Mouse (Mus musculus): ENCODE measurements at regions not wholly inside any gene's neighbourhood (a gene's known extent, or its start where the extent isn't known, plus 50 kb on each side); places are given as distances from the start of the nearest gene placed in this dataset.

DNA sequence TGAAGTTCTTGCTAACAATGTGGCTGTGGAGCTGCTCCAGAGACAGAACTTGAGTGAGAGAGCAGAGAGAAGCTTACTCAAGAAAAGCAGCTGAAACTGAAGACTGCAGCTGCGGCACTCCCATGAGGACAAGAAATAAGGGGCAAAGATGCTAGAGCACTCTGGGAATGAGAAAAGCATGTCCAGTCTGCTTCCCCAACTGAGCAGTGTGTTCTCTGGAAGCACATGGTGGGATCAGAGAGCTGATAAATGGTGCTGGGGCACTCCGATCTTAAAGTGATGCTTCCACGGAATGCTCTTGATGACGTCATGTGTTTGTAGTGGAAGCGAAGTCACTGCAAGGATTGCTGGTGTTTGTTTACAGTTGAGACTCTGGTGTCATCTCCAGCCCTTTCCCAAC, 186.1 kb upstream of the Phactr1 start:
- intact Hi-C loops (cut with DNase I) = no loop called here
- DNase-seq (ENCODE audit: low spot score) = peak; percentile 6

DNA sequence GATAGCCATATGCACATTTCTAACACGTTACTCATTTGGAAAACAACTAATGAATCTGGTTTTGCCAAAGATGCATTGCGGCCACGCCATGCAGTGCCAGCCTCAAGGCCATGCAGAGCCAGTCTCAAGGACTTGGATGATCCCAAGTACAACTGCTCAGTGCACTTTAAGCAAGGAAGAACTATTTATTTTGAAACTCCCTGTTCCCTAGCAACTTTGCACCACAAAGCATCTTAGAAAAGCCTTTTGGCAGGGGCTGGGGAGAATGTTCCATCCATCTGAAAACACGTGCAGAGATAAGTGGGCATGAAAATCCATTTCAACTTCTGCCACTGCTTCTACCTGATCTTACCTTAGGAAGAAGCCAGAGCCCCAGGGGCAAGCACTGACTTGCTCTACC, 182.1 kb upstream of the Phactr1 start:
- intact Hi-C loops (cut with DNase I) = no loop called here
- peak; percentile 2 for DNase-seq (ENCODE audit: low spot score)

DNA sequence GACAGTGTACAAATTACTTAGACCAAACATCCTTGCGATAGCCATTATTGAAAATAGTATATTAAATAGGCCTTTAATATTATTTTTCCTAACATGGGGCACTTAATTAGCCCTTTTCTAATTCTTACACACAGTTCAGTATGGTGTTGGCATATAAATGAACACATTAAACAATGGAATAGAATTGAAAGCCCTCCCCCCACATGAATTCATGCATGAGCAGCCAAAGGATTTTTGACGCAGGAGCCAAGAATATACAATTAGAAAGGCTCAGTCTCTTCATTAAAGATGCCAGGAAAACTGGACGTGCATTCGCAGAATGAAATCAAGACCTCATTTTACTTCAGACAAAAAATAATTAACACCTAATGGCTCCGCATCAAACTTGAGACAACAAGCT, 172.9 kb upstream of the Phactr1 start:
- no peak for DNase-seq (ENCODE audit: low spot score)
- intact Hi-C loops (cut with DNase I) = no loop called here

DNA sequence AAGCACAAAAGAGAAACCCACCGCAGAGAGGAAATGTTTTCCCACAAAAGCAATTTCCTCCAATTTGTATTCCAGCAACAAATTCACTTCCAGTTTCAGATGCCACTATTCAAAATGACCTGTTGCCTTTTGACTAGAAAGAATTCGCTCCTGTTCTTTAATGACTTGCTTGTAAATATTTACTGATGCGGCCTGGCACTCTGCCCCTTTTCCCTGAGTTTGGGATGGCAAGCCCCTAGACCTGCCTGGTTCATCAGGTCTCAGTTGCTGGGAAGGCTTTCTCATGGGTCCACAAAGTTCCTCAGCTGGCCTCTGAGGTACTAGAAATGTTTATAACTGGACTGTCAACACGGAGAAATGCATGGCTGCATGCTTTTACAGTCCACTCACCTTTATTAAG, 161.7 kb upstream of the Phactr1 start:
- intact Hi-C loops (cut with DNase I) = no loop called here
- no peak for DNase-seq (ENCODE audit: low spot score)

DNA sequence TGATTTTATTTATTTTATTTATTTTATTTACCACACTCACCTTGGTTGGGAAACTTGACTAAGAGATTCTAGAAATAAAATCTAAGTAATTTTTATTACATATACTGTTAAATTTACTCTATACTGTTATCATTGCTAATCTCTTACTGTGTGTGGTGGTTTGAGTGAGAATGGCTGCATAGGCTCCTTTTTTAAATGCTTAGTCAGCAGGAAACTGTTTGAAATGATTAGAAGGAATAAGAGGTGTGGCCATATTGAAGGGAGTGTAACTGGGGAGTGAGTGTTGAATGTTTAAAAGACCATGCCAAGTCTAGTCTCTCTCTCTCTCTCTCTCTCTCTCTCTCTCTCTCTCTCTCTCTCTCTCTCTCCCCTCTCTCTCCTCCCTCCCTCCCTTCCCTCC, 157.9 kb upstream of the Phactr1 start:
- DNase-seq (ENCODE audit: low spot score) = no peak
- intact Hi-C loops (cut with DNase I) = no loop called here

DNA sequence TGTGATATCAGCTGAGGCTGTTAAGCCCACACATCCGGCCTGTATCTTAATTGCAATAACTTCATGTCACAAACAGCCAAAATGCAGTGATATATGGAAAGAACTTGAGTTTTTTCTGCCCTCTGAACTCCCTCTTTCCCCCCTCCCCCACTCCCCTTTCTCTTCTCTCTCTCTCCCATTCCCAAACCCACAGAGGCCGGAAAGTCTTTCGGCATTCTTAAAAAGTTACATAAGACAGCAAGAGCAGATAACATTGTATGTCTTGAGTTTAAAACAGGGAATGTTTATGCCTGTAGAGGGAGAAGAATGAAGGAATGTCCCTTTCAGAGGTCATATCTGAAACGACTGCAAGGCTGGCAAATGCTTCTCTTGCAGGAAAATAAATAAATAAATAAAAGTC, 154.3 kb upstream of the Phactr1 start:
- intact Hi-C loops (cut with DNase I) = no loop called here
- DNase-seq (ENCODE audit: low spot score) = no peak

DNA sequence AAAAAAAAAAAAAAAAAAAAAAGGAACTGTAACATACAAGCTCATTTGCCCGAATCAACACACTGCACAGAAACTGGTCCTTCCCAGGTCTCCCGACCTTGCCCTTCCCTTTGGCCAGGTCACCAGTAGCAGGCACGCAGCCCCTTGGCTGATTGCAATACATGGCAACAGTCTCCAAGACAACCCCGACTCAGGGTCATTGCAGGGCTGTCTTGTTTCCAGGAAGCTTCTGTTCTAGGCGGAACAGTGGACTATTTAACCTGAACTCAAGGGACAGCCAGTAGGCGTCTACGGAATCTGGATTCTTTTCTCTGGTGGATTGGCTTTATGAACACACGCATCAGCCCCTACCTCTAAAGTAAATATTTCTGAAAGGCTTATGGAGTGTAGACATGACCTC, 153.5 kb upstream of the Phactr1 start:
- intact Hi-C loops (cut with DNase I) = no loop called here
- peak; percentile 62 for DNase-seq (ENCODE audit: low spot score)

DNA sequence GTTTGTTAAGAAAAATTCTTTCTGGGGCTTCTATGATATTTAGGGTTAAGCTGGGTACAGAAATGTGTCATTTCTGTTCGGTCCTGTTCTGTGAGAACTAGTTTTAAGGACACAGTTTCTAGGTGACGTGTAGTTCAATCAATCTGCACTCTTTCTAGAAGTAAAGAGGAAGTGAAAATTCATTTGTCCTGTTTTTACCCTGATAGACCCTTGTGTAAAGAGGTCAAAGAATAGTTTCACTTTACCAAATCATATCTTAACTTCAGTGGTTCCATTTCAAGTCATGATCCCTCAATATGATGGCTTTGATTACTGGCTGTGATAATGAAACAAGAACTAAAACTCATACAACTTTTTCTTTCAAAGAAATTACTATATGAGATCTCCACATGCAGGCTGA, 152.3 kb upstream of the Phactr1 start:
- no peak for DNase-seq (ENCODE audit: low spot score)
- intact Hi-C loops (cut with DNase I) = no loop called here

DNA sequence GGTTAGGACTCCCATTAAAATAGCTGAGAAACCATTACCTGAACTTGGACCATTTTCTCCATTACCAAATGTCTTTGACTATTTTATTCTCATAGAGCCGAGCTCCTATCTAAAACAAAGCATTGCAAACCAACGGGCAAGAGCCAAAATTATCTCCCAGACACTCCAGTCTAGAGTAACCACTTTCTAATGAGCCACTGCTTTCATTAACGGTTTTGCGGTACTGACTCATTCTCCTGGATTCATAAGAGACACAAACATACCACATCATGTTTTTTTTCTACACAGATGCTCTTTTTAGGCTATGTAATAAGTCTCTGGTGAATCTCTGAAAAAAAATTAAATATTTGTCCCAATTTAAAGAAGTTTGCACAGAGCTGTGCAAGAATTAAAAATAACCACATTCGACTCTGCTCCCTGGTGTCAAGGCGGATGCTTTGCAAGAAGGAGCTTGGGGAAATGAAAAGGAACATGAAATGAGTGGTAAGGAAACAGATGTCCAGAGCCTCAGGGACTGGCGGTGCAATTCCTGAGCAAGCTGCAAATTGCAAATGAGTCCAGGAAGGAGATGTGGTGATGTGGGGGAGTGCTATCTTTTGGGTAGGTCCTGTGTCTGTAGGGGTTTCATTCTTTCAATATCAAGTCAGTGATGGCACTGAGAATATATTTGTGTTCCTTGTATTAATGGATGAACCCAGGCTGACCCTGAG, 143.8 kb upstream of the Phactr1 start:
- peak; percentile 43 for DNase-seq (ENCODE audit: low spot score)
- intact Hi-C loops (cut with DNase I) = no loop called here

DNA sequence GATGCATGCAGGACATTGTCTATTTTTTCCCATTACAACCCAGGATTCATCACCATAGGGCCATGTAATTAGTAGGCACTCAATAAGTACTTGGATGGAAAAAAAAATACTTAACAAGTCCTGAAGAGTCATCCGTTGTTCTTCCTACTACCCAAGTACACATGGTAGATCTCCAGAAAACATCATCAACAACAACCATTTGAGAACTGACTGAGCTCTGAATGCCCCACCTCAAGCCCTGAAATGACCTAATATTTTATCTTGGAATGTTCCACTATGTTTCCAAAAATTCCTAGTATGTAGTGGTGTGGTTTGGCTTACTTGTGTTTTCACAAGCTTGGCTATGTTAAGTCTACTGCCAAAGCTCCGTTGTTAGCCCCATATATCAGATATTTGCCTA, 142.4 kb upstream of the Phactr1 start:
- intact Hi-C loops (cut with DNase I) = no loop called here
- no peak for DNase-seq (ENCODE audit: low spot score)

DNA sequence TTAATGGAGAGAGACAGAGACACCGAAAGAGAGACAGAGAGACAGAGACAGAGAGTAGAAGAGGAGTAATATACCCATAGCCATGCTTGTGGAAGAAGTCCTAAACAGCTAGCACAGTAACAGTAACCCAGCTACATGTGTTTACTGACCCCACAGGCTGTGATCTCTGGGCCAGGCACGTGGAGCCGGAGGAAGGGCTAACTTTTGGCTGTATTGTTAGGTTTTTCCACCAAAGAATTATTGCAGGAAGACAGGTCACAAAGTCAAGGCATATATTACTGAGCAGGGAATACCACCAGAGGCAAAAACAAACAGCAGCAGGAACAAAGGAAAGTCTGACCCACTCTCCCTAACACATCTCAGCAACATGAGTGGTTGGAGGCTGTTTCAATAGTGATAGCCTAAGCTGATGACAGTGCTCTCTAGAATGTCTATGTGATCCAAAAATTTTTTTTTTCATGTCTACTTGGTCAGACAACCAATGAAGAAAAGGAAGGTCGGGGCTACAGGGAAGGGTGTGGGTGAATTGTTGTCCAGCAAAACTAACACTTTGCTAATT, 135.8 kb upstream of the Phactr1 start:
- no peak for DNase-seq (ENCODE audit: low spot score)

DNA sequence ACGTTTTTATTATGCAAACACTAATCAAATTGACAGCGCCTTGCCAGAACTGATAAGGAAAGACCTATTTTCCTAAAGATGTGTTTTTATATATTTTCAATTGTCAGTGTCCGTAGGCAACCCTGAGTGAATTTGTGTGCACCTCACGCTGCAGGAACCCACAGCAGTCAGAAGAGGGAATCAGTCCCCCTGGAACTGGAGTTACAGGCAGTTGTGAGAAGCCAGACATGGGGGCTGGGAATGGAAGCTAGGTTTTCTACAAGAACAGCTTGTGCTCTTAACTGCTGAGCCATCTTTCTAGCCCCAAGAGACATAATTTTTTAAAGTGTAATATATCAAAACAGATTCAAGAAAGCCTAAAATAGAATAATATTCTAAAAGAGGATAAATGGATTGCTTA, 134.0 kb upstream of the Phactr1 start:
- intact Hi-C loops (cut with DNase I) = no loop called here
- DNase-seq (ENCODE audit: low spot score) = no peak

More for the DNA sequence above, 135.8 kb upstream of the Phactr1 start:
- intact Hi-C loops (cut with DNase I) = no loop called here

DNA sequence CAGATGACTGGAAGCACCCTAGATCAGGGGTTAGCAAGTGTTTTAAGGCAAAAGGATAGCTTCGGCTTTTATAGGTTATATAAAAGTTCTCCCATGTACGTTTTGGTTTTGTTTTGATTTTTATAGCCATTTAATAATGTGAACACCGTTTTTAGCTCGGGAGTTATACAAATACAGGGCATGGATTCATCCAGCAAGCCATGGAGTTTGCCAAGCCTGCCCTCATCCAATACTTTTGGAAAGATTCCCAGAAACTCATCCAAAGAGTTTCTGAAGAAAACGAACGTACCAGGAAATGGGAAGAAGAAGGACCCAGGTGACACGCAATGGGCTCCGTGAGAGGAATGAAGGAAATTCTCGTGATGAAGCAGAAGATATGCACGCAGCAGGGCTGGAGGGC, 133.6 kb upstream of the Phactr1 start:
- DNase-seq (ENCODE audit: low spot score) = no peak
- intact Hi-C loops (cut with DNase I) = no loop called here

DNA sequence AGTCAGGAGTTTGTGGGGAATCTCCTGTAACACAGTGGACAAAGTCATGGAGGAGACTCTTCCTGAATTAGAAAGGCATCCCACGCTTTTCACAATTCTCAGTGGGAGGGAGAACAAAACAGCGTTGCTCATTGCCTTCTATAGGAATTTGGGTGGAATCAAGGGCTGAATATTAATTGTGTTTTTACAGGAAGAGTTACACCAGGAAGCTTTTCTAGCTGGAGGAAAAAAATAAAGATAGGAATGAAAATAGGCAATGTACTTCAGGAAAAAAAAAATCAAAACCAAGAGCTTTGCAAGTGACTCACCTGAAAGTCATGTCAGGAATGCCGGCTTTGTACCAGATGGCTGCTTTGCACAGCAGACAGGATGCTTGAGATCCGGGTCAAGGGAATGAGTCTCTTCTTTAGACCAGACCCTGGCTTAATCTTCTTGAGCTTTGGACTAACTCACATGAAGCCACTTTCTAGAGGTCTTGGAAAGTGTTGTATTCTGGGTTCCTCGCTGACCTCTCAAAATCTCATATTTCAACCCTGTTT, 131.3 kb upstream of the Phactr1 start:
- peak; percentile 35 for DNase-seq (ENCODE audit: low spot score)
- intact Hi-C loops (cut with DNase I) = no loop called here

DNA sequence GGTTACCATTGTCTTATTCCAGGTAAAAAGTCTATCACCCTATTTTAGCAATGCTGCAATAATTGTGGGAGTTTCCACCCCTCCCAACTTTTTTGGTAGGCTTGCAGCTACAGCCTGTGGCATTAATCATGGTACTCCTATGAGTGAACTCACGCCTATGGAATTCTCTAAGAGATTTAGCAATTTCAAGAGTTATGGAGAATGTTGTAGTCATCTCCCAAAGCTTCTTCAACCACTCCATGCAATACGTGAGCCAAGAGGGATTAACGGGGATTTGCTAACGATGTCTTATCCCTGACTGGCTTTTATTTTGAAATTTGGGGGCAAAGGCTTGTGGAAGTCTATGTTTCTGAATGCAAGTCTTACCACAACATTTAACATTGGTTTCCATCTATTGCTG, 125.5 kb upstream of the Phactr1 start:
- intact Hi-C loops (cut with DNase I) = no loop called here
- DNase-seq (ENCODE audit: low spot score) = no peak

DNA sequence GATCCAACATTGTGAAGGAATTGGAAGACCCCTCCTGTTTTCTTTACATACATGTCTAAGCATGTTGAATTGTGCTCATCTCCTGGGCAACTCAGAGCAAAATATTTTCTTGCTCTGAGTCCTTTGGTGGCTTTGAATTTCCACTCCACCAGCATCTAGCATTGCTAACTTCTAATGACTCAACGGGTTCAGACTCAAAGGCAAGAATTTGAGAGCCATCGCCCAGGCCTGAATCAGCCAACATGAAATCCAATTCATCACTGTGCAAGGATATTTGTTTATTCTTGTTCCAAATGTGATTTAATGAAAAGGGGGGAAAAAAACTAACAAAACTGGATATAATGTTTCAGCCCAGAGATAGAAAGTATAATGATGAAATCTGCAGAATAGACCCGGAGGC, 121.9 kb upstream of the Phactr1 start:
- intact Hi-C loops (cut with DNase I) = no loop called here
- no peak for DNase-seq (ENCODE audit: low spot score)

DNA sequence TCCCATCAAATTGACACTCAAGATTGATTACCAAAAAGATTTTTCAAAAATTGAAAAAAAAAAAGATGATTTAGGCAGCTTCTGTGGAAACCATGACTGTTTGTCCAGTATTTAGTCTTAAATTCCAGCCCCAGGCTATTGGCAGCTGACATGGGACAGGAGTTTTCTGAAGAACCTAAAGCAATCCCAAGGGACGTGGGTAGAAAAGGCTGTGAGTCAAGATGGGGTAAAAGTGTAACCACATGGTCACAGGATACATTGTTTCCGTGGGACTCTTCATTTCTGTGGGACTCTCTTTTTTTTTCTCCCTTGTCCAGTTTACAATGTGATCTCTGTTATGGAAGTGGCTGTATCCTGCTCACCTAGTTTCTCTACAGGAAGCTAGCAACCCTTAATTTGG, 119.0 kb upstream of the Phactr1 start:
- no peak for DNase-seq (ENCODE audit: low spot score)
- intact Hi-C loops (cut with DNase I) = no loop called here

DNA sequence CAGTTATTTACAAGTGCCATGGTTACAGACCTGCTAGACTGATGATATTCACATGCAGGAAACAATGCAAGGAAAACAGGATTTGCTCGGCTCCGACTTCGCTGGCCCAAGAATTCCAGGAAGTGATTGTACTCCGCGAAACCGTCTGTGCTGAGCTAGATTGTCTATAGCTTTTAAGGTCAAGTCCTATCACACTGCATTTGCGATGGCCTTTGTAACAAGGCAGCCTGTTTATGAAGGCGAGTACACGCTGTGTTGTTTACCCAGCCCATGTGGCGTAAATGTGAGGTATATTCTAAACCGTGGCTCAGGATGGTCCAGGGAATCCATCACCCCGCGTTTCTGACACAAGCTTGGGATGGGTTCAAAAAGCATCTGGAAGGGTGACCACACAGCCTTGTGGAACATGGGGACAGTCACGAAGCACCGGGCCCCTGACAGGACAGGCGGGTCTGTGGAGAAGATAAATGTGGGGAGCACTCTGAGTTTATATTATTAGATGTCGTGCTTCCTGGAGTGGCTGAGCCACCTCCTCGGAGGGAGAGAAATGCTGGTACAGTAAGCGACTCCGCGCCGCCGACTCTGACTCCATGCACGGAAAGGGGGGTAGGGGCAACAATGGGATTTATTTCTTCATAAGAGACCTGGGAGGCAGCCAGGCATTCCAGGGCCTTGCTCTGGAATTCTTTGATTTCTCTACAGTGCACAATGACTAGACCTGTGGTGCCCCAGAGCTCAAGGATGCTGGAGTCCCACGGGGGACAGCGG, 114.9 kb upstream of the Phactr1 start:
- DNase-seq (ENCODE audit: low spot score) = no peak
- intact Hi-C loops (cut with DNase I) = no loop called here

DNA sequence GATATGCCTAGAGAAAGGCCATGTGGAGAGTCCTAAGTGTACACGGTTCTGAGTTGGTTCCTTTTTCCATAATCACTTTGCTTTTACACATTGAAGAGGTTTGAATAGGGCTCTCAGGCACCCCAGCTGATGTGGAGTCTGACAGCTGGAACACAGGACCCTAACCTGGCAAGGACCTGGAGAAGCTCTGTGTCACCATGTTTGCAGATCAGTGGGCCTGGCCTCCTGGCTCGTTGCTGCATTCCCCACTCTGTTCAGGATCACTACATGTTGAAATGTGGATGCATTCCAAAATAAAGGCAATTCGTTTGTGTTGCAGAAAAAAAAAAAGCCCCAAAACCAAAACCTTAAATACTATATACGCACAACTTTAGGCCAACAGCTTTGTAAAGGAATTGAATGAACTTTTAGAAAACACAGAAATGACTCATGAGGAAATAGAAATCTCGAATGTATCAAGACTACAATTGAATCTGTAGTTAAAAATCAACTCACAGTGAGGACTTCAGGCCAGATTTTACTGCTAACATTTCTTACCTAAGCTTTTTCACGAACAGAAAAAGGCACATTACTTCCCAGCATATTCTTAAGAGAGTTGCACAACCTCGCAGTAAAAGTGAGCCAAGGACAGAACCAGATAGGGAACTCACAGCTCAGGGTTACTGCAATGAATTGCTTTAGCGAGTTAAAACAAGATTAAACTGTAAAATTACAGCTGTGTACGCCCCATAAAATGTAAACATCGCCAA, 109.6 kb upstream of the Phactr1 start:
- intact Hi-C loops (cut with DNase I) = no loop called here
- no peak for DNase-seq (ENCODE audit: low spot score)

DNA sequence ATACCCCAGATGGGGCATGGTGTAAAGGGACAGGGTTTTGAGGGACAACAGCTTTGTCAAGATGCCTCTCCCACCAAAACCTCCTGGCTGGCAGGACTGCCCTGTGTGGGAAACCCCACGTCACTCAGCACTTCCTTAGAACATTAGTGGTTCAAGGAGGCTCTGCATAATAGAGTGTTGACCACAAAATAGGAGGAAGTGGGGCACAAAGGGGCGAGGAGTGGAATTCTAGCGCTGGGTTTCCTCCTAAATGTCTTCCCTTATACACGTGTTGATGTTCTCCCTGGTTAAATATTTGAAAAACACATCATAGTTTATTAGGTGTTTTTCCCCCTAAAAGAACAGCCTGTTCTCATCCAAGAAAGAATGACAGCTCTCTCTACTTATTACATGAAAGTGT, 106.2 kb upstream of the Phactr1 start:
- no peak for DNase-seq (ENCODE audit: low spot score)
- intact Hi-C loops (cut with DNase I) = no loop called here
